Mouse (Mus musculus) spleen, adult 12 weeks (tissue): ENCODE results near the gene Gnat1.

Experiments
- DNase-seq: peaks from one replicate; pipeline ENCODE4 v3.0.0; 2022; ENCODE audit warnings: low spot score

Gene Gnat1

DNA sequence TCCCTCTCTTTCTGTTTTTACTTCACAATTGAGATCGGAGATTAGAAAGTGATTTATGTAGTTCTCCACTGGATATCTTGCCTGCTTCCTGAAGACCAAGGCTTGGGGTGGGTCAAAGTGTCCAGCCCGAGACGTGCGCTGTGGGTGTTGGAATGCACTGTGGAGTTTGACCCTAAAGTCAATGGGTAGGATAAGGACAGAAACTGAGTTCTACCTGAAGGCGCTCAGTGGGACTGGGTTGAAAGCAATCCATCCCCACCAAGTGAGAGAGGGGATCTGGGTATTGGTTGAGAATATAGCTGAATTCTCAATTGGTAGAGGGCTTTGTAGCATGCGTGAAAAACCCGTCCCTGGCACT lies 34.4 kb downstream of the Gnat1 start:
- no peak for DNase-seq

DNA sequence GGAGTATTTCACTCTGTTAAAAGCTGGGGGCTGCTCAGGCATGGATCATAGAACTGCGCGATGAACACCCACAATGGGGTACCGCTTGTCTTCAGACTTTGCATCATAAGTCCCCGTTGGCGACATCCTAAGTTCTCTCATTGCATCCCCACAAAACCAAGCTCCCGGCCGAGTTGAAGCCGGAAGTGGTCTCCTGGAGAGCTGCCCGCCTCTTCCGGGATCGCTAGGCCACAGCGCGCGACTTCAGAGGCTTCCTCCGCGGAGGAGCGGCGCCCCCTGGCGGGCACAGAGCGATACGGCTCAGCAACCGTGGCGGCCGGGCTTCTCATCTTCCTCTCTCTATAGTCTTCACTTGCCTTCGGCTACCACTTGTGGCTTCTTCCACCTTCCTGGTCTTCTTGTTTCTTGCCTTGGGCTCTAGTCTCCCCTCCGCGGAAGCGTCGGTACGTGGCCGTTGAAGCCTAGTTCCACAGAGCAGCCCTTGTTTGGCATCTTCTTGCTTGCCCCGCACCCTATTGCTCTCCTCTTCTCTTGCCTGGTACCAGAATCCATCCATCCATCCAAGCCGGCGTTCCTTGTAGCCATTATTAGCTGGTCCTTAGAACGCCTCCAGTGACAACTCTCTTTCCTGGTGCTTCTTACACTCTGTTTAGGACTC lies 34.9 kb downstream of the Gnat1 start:
- DNase-seq: peak; percentile 83

DNA sequence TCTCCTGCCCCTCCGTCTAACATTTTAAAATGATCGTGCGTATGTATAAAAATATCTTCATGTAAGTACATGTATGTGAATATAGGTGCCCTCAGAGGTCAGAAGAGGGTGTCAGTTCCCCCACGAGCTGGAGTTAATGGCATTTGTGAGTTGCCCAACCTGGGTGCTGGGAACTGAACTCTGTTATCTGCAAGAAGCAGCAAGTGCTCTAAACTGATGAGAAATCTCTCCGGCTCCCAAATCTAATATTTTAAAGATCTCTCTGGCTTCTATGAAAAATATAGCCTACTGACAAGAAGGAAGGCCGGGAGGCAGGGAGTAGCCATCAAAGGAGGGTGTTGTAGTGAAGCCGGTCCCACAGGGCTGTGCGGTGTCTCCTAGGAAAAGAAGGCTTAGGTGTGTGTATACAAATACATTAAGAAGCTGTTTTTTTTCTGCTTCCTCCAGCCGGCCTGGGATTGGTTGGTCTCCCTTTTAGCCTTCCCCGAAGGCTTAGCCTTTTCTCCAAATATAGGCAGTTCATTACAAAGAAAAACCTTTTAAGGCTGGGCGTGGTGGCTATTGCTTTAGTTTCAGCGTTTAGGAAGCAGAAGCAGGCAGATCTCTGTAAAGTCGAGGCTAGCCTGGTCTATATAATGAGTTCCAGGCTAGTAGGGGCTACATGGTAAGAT lies 35.8 kb downstream of the Gnat1 start:
- DNase-seq: no peak

DNA sequence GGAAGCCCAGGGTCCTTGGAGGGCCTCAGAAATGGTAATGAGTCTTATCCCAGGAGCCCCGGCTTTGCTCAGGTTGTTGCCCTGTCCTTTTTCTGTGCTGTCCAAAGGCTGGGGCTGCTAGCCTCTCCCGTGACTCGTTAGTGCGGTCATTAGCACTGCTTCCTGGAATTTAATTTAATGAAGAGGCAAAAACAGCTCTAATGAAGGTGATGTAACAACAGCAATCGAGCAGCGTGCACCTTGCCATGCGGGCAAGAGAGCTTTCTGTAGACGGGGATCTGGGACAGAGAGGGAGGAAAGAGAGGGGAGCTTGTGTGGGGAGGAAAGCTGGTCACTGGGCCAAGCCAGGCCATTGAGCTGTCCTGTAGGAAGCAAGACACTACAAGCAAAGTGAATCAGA lies 37.8 kb downstream of the Gnat1 start:
- DNase-seq: no peak

DNA sequence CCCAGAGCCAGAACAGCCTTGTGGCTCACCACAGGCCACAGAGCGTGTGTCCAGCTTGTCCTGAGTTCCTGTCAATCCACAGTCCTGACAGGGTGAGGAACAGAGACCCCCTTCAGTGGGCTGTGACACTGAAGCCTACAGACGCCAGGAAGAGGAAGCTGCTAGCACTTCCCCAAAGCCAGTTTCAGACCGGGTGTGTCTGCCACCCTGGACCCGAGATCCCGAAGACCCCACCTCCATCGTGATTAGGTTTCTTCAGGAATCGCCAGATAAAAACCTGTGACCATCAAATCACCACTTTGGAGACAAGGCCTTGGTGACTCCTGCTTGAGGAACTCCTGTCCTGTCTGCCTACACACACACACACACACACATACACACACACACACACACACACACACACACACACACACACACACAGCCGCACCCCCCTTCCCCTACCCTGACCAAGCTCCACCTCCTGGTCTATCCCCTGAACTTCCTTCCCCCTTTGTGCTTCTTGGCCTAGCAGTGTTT lies 39.2 kb downstream of the Gnat1 start:
- no peak for DNase-seq

DNA sequence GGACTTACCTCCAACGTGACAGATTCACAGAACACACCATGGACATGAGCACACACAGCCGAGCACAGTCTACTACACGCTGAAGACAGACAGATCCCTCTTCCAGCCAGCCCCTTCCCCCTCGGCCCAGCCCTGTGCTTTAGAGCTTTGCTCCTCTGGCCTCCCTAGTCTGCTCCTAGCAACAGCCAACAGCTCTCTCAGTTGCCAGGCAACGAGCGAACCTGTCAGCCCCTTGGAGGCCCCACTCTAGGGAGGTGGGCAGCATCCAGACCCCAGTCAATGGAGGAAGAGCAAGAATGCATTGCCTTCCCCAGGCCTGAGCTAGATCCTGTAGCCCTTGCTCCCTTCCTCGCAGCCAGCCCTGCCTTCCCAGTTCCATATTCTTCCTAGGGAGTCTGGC lies 42.4 kb downstream of the Gnat1 start:
- no peak for DNase-seq

DNA sequence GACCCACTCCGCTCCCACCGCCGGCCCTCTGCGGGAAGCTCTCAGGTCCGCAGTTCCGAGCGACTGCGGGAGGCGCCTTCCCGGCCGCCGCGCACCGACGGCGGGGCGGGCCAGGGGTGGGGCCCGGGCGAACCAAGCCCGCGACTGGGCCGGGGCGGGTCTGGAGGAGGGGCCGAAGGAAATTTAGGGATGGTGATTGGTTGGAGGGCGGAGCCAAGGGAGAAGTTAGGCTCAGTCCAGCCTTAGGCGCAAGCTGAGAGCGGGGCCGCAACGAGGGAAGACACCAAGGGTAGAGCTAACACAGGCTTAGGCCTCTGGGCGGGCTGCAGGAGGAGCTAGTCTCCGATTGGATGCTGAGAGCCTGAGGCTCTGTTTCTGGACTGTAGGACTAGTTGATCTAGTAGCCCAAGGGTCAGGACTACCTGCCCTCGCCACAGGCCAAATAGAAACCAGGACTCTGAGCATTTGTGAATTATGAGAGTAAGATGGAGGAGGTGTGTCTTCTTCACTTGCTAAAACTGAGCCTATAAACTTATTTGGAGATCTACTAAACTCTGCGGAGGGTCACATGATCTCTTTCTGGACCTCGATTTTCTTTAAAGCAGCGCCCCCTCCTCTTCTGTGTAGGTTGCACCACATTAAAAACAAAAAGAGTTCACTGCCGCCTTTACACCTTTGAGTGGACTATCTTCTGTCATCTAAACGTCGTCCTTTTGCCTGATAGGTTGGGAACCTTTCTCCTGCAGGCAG lies 44.1 kb downstream of the Gnat1 start, which contains the start of gene Gnai2:
Gnai2 (minus strand) TSS at position 89 of the 750 bp plus-strand sequence.
- DNase-seq: peak; percentile 96

DNA sequence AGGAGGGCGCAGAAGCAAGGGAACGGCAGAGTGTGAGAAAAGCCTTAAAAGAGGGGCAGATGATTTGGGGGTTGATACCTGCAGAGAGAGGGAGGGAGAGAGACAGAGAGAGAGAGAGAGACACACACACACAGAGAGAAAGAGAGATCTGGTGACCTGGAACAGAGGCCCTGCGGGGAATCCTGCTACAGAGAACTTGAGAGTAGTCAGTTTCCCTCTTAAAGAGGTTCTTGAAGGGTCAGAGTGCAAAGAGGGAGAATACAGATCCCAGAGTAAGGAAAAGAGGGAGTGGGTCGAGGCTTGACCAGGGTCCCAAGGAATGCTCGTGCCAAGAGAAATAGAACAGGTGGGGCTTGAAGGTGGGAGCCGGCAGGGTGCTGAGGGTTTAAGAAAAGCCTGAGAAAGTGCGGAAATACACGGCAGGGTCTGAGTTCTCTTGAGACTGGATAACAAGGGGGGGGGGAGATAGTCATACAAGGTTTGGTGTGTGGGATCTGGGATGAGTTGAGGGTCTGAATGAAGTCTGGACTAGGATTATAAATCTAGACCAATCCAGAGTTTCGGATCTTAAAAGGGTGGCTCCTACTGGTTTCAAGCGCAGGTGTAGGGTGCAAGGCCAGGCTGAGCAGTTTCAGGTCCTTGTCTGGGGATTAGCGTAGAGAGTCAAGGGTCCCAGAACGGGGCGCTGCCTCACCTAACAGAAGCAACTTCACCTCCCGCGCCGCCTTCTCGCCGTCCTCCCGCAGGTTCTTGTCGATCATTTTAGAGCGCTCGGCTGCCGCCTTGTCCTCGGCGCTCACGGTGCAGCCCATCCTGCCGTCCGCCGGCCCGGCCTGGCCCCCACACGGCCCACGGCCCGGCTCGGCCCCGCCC lies 44.9 kb downstream of the Gnat1 start:
- DNase-seq: no peak

DNA sequence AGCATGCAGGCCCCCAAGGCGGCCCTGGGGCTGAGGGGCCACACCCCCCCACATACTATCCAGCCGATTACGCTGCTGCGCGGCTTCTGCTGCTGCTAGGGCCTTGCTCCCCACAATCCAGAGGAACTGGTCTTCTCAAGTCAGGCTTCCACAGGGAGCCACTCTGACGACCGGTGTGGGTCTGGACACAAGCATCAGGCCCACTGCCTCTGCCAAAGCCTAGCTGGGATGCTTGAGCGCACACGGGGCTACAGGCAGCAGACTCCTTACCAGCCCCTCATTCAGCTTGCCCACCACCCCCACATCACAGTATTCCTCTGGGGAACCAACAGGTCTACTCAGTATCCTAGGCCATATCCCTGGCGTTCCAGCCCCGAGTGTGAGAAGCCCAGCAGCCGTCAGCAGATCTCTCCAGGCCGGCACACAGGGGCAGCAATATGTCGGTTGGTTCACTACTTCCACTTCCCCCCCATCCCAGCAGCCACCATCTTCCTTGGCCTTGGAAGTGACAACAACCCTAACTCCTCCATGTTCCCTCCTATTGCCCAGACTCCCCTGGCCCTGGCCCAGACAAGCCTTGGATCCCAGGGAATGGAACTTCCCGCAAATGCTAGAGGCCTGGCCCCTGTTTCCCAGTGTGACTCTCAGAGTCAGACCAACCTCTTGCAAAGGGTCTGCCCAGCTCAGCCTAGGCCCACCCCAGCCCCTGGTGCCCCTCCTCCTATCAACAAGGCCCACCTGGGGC lies 45.7 kb downstream of the Gnat1 start:
- DNase-seq: no peak

DNA sequence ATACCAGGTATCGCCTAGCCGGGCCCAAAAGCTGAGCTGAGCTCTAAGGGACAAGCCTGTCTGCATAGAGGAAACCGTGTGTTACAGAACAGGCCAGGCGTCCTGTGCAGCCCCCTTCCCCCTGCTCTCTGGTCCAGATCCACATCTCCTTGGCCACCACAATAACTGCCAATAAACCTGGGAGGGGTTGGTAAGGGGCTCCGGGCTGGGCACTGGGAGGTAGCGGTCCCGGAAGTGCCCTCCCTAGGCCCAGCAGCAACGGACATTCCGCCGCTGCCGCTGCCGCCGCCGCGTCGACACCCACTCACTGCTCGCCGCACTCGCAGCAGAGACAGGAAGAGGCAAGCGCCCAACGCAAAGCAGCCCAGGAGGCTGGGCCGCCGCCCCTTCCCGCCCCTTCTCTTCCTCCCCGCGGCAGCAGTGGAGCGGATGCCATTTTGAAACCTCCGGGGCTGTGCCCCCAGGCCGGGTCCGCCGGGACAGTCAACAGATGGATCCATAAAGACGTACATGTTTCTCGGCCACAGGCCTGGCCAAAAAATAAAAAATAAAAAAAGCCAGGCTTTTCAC lies 46.3 kb downstream of the Gnat1 start:
- DNase-seq: peak; percentile 77

DNA sequence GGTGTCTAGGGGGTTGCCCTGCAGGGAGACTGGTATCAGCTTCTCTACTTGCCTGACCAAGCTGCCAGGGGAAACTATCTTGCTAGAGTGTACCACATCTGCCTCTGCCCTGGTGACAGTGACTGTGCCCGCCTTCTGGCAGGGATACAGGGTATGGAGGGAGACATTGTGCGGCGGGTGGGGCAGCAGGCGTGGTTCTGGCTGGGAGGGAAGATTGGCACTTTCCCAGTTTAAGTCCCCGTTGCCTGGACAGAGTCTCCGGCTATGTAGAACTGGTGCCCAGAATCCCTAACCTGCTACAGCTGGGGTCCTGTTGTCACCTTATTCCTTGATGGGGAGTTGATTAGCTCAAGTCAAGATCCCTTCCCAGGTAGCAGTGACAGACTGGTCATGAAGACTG lies 47.0 kb downstream of the Gnat1 start:
- peak; percentile 59 for DNase-seq

DNA sequence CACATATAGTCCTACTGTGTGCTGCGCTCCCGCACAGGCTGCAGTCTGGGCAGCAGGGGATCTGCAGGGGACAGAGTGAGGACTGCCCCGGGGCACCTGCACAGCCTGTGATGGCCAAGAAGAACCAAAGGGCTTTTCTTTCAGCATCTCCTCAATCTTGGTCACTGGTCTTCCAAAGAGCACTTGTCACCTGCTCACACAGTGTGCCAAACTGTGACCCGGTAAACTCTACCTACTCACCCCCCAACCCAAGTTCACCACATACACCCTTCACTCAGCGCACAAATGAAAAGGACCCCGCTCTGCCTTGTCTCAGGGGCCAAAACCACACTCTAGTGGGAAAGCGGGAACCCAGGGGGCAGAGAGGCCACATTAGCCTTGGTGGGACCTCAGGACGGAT lies 47.7 kb downstream of the Gnat1 start:
- DNase-seq: no peak

DNA sequence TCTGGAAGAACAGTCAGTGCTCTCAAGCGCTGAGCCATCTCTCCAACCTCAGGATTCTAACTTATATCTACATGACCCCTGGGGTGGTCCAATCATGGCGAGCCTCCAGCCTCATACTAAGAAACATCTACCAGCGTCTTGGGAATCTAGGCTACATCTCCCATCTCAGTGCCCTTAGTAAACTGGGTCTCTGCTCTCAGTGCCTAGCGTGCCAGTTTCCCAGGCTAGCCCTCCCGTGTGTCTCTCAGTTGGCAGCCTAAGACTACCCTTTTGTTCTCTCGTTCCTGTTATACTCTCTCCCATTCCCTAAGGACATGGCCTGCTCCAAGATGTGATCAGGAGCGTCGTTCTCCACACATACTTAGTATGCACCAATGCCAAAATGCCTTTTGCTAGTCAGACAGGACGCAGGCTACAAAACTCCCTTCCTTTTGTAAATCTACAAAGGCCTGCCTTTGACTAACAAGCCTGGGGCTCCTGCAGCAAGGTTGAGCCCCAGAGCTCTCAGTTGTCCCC lies 48.1 kb downstream of the Gnat1 start:
- DNase-seq: no peak

DNA sequence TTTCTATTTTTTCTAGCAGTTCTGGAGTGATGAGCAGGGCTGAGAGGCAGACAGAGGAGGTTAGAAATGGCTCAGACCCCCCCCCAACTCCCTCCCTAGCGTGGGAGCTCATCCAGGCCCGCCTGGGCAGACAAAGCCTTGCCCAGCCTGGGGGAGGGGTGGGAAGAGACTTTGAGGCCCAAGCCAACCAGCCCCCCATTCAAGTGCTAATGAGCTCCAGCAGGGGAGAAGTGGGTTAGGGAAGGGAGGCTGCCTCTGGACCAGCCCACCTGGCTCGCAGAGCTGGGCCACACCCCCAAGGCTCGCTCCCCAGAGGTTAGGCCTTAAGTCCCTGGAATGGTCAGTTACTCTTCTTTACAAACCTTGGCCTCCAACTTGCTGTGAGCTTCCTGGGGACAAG lies 48.9 kb downstream of the Gnat1 start:
- DNase-seq: no peak

DNA sequence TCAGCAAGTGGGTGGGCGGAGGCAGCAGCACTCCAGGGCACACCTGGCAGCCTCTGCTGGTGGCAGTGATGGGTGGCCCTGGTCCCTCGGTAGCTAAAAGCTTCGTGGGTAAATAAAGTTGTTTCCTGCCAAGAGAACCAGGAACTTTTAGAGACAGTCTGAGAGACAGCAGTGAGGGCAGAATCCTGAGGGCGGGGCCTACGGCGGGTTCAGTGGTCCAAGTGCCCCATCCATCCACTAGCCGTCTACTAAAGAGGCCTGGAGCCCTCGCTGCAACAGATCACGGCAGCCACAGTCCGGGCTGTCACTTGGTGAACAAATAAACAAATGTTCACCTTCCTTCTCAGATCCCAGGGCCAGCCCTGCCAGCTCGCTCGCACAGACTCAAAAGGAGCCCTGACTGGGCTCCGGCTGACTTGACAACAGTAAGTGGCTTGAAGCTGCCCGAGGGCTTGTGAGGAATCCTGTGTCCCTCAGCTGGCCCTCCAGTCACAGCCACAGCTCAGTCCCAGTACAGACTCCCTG lies 49.5 kb downstream of the Gnat1 start:
- DNase-seq: no peak

DNA sequence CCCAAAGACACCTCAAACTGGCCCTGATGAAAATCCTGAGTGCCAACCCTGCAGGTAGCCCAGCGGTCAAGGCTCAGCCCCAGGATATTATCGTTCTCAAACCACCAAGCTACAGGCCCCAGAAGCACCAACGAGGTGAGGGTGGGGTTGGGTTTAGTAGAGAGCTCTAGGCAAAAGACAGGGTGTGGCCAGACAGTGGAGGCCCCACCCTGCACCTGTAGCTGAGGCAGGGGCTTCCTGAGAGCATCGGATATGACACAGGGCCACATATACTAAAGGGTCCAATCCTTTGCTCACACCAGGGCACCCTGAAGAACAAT lies 50.1 kb downstream of the Gnat1 start:
- DNase-seq: no peak

DNA sequence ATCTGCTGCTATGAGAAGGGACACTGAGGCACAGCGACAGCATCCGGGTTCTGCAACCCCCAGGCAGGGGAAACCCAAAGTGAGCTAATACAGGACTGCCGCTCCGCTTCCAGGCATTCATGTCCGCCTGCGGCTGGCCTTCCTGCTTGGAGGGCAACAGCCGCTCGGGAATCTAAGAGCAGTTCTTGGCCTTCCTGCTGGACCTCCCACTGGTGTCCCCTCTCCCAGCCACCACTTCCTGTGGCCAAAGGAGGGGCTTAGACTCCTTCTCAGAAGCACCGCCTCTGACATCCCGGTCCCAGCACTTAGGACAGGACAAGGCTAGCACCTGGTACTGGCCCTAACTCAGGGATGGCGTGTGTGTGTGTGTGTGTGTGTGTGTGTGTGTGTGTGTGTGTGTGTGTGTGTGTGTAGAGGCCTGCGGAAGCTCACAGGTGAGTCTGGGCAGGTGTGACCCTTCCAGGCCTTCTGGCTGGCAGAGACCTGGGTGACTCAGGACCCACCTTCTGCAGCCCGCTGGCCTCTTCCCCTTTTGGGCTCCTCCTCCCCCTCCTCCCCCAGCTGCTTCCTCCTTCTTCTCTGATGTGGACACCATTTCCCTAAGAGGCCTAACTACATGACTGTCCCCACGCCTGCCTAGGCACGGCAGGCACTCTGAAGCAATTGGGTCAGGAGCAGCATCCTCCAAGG lies 50.6 kb downstream of the Gnat1 start:
- no peak for DNase-seq

DNA sequence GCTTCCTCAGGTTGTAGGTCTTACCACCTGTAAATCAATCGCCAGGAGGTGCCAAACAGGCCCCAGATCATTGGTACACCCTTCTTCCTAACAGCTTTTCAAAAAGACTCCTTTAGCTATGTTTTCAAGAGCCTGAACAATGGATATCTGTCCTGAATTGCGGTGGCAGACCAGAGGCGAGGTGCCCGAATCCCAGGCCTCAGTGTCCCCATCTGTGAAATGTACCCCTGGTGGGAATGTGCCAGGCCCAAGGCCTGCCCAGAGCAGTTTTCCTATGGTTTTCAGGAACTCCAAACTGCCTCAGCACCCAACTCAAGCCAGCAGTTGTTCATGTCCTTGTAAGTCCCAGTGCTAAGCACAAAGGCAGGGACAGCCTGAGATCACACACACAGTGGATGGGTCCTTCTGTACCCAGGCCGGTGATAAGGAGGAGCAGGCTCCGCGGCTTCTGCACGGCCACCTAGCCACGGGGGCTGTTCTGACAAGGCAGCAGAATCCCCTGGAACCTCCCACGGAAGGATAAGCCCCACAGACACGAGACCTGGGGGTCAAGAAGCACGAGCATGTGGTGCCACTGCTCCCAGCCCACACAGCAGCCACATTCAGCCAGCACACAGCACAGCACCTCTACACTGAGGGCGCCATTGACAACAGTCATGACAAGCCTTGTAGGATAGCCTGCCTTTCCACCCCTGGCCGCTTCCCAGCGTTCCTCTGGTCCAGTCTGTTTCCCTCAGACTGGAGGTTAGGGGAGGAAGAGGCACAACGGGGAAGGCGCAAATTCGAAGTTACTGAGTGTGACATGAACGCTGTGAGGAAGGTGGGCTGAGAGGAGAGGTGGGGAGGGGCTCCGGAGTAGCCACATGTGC lies 51.9 kb downstream of the Gnat1 start:
- no peak for DNase-seq

DNA sequence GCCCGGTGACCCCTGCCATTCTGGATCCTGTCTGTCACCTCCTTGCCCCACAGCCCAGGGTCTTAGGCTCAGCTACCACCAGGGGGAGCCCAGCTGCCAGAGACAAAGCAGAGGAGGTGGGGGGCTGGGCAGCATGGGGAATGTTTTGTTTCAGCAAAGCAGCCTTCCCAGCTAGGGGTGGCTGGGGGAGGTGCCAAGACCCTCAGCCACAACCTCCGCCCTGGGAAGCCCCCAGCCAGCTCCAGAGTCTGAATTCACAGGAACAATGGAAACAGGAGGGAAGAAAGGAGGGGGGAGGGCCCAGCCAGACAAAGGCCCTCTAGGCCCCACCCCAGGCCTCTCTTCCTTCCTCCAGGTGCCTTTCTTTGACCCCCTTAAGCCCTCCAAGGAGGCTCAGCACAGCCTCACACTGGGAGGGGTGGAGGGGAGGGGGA lies 52.7 kb downstream of the Gnat1 start:
- DNase-seq: no peak
